Mouse (Mus musculus): ENCODE results near the gene Pom121.

GRCm38 (mm10) chr5:135349862-135350261, 44.5 kb downstream of the Pom121 start, which contains the start of gene Fkbp6:
- TF ChIP-seq CTCF (IDR thresholded peaks at IDR 0.05; ENCODE audit: control insufficient read depth, insufficient read depth, insufficient read length): no peak
- TF ChIP-seq CEBPB (IDR thresholded peaks at IDR 0.05; ENCODE audit: low read depth): no peak
- TF ChIP-seq MAX (IDR thresholded peaks at IDR 0.05): no peak

Measured in C2C12 (cell line).